Mouse (Mus musculus) liver, embryonic 14.5 days (tissue): Measurements from ENCODE around the gene Vmn1r88.

ENCODE experiments used
- CTCF ChIP-seq: IDR thresholded peaks from 2 replicates; pipeline ENCODE4 v1.5.1; 2016; ENCODE audit warnings: antibody characterized with exemption, low read depth, control low read depth
- EP300 ChIP-seq: IDR thresholded peaks from 2 replicates; pipeline ENCODE4 v1.6.1; 2016; ENCODE audit warnings: antibody characterized with exemption, low read depth

GRCm38 (mm10) chr7:13212720-13213119 is 53.4 kb downstream of the Vmn1r88 start, which contains the start of gene Vmn1r89:
- no peak for TF ChIP-seq CTCF
- TF ChIP-seq EP300: no peak
